Mouse (Mus musculus) limb, embryonic 11.5 days (tissue): ENCODE measurements around the gene Cldn34b1. TPM values are rescaled to one million over a fixed set of nuclear protein-coding genes. Genes with fewer than 3 reads are reported as not detected.
"Not testable (repeated sequence)": the region's sequence is repeated elsewhere in the genome, so short reads cannot be mapped to it uniquely, and the experiment has no call there.

ENCODE experiments used
- ATAC-seq: fragments of 200-750 bp; cut with Nextera tagmentation; 2 replicates; pipeline ENCODE4 v1.8.0; 2017; ENCODE audit warnings: low read depth; ENCODE audit not compliant: insufficient number of reproducible peaks, low FRiP score, low TSS enrichment
- DNase-seq: peaks from one replicate; pipeline ENCODE4 v3.0.0-alpha.2; 2015; ENCODE audit warnings: low spot score
- H3K27ac ChIP-seq: fragments of 300-500 bp; sonication (generic); replicated peaks from 2 replicates; pipeline ENCODE4 v1.5.1; 2014; ENCODE audit warnings: low read depth, mild to moderate bottlenecking, low read length
- H3K27me3 ChIP-seq: fragments of 300-500 bp; sonication (generic); 2 replicates; pipeline ENCODE4 v1.6.1; 2014; ENCODE audit warnings: mild to moderate bottlenecking, low read length, mixed read lengths; ENCODE audit not compliant: control insufficient read depth, insufficient read depth
- H3K36me3 ChIP-seq: fragments of 300-500 bp; sonication (generic); 2 replicates; pipeline ENCODE4 v1.6.1; 2014; ENCODE audit warnings: mild to moderate bottlenecking, low read length, moderate library complexity, mixed read lengths; ENCODE audit not compliant: control insufficient read depth, insufficient read depth
- H3K4me1 ChIP-seq: fragments of 300-500 bp; sonication (generic); 2 replicates; pipeline ENCODE4 v1.6.1; 2014; ENCODE audit warnings: low read length, mixed read lengths; ENCODE audit not compliant: control insufficient read depth, insufficient read depth
- H3K4me2 ChIP-seq: fragments of 300-500 bp; sonication (generic); 2 replicates; pipeline ENCODE4 v1.6.1; 2014; ENCODE audit warnings: low read depth, mild to moderate bottlenecking, moderate library complexity; ENCODE audit not compliant: severe bottlenecking
- H3K4me3 ChIP-seq: fragments of 300-500 bp; sonication (generic); 2 replicates; pipeline ENCODE4 v1.5.1; 2014; ENCODE audit warnings: low read depth, low read length
- H3K9ac ChIP-seq: fragments of 300-500 bp; sonication (generic); 2 replicates; pipeline ENCODE4 v1.6.1; 2014; ENCODE audit warnings: mild to moderate bottlenecking, low read length
- H3K9me3 ChIP-seq: fragments of 300-500 bp; sonication (generic); 2 replicates; pipeline ENCODE4 v1.6.1; 2016; ENCODE audit warnings: low read length; ENCODE audit not compliant: control insufficient read depth
- WGBS: fragments of 180-500 bp; shearing (Covaris S2); extraction: QIAGEN DNeasy Blood & Tissue Kit; methylation state at CpG from one replicate; pipeline ENCODE4 v1.1.7; 2014; 5-methylcytosine and 5-hydroxymethylcytosine counted together
- polyA plus RNA-seq: library from polyadenylated mRNA; unstranded; fragments of >200 nt; fragmentation: Nextera tagmentation; extraction: Ambion mirVana; gene quantifications from 2 replicates; pipeline ENCODE4 v1.2.1, GENCODE M21; 2014

Cldn34b1 gene
- not detected in 2 replicates for polyA plus RNA-seq

DNA sequence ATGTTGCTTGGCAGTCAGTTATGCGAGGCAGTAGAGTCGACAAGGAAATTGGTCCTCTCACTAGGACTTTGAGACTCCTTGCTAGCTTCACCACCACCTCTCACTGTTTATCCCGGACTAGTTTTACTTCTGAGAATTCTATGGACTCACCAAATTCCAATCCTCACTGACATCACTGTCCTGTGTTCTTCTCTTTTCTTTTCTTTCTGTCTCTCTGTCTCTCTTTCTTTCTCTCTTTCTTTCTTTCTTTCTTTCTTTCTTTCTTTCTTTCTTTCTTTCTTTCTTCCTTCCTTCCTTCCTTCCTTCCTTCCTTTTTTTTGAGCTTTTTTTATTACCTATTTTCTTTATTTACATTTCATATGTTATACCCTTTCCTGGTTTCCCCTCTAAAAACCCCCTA, at the start of gene Cldn34b1:
Cldn34b1 (minus strand) TSS at position 101 of the 400 bp plus-strand sequence.
- not testable (repeated sequence) for H3K9me3 ChIP-seq, H3K36me3 ChIP-seq, ATAC-seq, H3K9ac ChIP-seq, H3K27me3 ChIP-seq, H3K4me3 ChIP-seq, DNase-seq, H3K27ac ChIP-seq, H3K4me2 ChIP-seq, H3K4me1 ChIP-seq
- 86% methylated on average over 3 of the region's 3 CpGs for WGBS

DNA sequence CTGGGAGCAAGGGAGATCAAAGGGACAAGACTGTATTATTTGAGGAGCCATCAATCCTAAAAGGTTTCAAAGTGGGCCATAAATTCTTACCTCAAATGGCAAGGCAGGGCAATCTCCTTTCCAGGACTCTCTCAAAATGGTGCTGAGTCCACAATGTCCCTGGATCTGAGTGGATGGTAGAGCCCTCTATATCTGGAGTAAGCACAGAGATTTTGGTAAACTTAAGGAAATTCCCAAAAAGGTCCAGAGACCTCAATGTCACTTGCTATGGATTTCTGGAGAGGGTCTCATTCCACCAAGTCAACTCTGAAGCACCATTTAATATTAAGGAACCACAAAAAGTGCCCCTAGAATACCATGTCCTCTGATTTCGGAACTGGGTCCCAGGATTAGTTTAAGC, 45.8 kb upstream of the Cldn34b1 start, which contains the start of gene Magea6:
Magea6 (minus strand) TSS at position 101 of the 400 bp plus-strand sequence.
- 86% methylated on average over 1 of the region's 1 CpGs for WGBS
- DNase-seq, H3K27ac ChIP-seq, H3K4me1 ChIP-seq, H3K36me3 ChIP-seq, H3K9ac ChIP-seq, H3K4me3 ChIP-seq, ATAC-seq, H3K4me2 ChIP-seq, H3K27me3 ChIP-seq, H3K9me3 ChIP-seq: not testable (repeated sequence)

Other genes with a start within 250 kb of the Cldn34b1 start
- not detected in 2 replicates for gene Magea6, start 45.7 kb upstream of the Cldn34b1 start, polyA plus RNA-seq
- not detected in 2 replicates for gene Magea3, start 59.2 kb upstream of the Cldn34b1 start, polyA plus RNA-seq
- gene Magea8, start 105.6 kb upstream of the Cldn34b1 start, polyA plus RNA-seq, result not detected in 2 replicates
- gene Magea5, start 172.9 kb upstream of the Cldn34b1 start, polyA plus RNA-seq, result not detected in 2 replicates
- not detected in 2 replicates for gene Magea1, start 199.5 kb upstream of the Cldn34b1 start, polyA plus RNA-seq
- gene Magea2, start 203.4 kb upstream of the Cldn34b1 start, polyA plus RNA-seq, result not detected in 2 replicates
- gene Cldn34b2, start 238.1 kb upstream of the Cldn34b1 start, polyA plus RNA-seq, result not detected in 2 replicates